Mouse (Mus musculus): Measurements from ENCODE around the gene Mrpl12.
"Not testable (repeated sequence)": the region's sequence is repeated elsewhere in the genome, so short reads cannot be mapped to it uniquely, and the experiment has no call there.

The Mrpl12 gene

DNA sequence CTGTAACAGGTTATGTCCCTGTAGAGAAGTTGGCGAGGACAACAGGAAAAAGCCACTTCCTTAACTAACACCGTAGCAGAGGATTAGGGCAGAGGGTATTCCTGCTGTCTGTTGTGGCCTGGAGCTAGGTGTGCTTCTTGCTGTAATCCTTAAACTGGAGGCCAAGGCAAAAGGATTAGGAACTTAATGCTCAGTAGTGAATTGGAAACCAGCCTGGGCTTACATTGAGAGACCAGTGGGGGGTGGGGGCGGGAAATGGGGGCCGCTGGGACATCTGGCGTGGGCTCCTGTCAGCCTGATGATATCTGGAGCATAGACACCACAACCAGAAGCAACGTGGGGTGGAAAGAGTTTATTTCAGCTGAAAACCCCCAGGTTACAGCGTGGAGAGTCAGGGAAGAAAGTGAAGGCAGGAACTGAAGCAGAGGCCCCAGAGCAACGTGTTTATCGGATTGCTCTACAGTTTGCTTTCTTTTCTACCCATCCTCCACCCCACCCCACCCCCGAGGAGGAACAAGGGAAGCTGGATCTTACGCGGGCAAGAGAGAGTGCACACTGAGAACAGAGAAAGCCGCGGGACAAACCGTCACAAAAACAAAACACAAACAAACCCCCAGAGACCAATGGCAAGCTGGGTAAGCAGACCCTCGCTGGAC, 26.1 kb downstream of the Mrpl12 start:
- no peak for DNase-seq

DNA sequence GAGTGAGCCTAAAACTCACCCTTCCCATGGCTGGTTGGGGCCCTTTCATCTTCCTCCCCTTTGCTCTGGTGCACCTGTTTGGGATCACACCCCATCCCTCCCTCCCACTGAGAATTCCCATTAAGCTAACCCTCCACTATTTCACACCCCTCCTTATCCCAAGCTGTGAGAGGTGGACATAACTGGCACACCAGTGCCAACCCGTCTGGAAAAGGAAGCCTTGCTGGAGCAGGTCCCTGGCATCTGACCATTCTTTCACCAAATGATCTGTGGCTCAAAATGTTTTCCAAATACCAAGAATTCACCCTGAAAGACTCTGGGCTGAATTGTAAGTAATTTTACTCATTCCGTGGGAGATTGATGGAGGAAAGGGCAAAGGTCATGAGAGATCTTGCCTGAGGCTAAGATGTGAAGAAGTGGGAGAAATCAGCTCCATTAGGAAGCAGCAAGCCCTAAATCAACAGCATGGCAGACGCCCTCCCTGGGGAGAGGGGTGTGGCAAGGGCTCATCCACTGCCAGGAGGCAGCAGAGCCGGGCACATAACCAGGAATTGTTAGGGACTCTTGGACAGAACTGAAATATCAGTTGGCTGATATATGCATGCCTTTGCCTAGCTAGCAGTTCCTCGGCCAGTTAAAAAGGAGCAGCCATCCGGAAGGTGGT, 28.5 kb downstream of the Mrpl12 start:
- no peak for DNase-seq

DNA sequence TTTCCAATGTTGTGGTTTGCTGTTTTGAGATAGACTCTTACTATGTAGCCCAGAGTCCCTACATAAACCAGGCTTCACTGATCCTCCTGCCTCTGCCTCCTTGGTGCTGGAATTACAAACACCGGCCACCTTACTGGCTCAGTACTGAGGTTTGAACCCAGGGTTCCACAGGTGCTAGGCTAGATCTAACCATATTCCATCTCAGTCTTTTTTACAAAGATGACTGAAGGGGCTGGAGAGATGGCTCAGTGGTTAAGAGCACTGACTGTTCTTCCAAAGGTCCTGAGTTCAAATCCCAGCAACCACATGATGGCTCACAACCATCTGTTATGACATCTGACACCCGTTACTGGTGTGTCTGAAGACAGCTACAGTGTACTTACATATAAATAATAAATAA, 29.8 kb downstream of the Mrpl12 start:
- not testable (repeated sequence) for DNase-seq

DNA sequence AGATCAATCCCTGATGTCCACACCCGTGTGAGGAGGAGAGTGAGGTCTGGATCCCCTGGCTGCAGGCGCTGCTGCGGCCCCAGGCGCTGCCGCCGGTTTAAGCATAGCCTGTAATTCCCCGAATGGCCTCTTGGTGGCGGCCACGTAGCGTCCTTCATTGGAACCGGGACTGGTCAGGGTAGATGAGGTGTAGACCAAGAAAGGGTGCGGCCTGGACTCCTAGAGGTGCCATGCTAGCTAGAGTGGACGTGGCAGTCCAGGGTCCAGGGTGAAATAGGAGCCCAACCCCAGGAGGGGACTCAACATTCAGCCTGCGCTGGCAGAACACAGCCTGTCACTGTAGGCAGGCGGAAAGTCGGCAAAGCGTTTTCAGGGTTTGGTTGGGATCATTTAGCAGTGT, 31.2 kb downstream of the Mrpl12 start:
- peak; percentile 92 for DNase-seq

DNA sequence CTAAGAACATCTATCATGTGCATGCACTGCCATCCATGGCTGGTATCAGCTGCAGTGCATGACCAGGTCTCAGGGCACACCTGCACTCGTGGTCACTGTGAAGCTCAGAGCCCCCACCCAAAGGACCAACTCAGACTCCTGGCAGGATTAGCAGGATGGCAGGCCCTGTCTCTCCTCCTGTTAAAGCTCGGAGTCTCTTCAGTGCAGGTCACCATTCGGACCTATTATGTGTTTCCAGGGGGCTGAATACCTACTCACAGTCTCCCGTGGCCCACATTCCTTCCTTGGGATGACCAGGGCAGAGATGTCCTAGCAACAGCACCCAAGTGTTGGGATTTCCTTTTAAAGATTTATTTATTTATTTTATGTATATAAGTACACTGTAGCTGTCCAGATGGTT, 32.7 kb downstream of the Mrpl12 start:
- DNase-seq = no peak

DNA sequence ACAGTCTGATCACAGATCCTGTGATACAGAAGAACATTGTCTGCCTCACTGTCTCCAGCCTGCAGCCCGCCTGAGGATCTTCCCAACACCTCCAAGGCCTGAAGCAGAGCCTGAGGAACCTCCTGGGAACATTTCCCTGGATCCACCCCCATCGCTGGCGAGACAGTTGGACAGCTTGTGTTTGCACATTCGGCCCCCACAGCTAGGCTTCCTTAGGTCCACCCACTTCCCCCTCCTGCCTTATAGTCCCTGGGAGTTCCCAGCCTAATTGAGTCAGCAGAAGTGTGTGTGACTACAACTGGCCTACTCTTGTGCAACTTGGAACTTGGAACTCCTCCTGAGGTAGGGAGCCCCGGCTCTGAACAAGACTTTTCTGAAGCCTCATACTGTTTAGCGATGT, 33.6 kb downstream of the Mrpl12 start:
- DNase-seq = peak; percentile 41

DNA sequence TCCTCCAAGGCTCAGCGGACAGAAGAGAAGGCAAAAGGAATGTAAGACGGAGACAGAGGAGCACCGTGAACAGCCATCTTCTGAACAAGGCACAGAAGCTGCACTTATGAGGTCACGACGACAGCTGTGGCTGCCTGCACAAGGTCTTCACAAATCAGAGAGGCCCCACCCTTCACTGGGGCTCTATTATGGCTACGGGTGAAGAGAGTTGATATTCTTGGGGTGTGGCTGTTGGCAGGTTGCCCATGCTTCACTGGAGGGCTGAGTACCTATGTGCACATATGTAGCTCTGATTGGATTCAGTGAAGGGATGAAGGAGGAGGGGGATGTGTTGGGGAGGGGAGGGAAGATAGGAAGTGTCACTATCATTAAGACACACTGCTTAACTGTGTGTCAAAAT, 34.1 kb downstream of the Mrpl12 start:
- DNase-seq = no peak

DNA sequence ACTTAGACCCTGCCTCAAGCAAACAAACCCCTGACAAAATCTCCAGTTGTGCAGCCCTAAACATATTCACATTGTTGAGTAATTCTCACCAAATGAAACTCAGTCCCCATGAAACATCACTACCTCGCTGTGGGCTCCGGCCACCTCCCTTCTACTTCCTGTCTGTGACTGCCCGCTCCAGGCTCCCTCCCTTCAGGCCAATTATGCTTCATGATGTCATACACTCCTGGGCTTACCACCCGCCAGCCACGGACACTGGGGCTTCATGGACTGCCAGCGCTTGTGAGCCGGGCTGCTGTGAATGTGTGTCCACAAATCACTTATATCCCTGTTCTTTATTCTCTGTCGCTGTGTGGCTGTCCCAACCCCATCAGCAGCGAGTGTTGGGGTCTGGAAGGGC, 35.3 kb downstream of the Mrpl12 start:
- DNase-seq = peak; percentile 61

DNA sequence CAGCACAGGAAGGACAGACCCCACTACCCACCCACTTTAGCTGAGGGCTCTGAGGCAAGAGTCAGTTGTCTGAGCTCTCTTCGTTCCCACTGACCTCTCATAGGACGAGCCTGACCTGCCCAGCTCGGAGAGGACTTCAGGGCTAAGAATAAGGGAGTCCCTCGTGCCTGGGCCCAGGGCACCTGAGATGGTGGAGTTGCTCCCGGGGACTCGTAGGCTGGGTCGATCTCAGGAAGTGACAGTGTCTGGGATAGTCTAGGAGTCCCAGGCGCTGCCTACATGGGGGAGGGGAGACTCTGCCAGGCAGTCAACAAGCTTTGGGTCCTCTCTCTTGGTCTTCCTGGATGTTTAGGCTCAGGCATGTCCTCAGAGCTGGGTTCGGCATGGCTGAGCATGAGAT, 36.1 kb downstream of the Mrpl12 start:
- DNase-seq = no peak

DNA sequence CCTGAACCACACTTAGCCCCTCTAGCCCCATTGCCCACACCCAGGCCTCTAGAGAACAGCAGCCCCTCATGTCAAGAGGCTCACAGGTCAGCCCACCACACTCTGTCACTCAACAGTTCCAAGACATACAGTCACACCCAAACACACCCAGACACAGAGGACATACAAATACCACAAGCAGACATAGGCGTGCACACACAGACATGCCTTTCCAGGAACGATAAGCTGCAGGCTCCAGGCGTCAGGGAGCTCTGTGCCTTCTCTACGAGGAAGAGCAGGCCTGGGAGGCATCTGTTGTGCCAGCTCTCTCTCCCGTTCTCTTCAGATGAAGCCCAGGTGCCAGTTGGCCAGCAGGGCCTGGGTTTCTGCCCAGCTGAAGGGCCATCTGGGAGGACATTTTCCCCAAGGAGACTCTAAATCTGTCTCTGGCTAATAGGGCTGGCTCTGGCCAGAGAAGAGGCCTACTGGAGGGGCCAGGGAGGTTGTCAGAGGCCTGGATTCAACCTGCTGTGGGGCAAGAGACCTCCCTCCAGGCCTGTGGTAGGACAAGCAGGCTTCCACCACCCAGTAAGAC, 36.6 kb downstream of the Mrpl12 start:
- no peak for DNase-seq

DNA sequence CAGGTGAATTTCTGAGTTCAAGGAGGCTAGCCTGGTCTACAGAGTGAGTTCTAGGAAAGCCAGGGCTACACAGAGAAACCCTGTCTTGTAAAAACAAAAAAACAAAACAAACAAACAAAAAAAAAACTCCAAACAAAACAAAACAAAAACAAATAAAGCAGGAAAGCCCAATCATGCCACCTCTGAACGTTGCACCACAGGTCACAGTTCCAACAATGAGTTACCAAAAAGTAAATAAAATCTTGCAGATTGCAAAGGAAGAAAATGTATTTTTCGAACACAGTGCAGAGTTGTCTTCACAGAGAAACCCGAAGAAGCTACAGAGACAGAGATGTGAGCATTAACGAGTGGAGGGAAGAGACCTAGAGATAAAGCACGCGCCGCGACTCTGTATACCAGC, 38.2 kb downstream of the Mrpl12 start:
- DNase-seq = no peak

DNA sequence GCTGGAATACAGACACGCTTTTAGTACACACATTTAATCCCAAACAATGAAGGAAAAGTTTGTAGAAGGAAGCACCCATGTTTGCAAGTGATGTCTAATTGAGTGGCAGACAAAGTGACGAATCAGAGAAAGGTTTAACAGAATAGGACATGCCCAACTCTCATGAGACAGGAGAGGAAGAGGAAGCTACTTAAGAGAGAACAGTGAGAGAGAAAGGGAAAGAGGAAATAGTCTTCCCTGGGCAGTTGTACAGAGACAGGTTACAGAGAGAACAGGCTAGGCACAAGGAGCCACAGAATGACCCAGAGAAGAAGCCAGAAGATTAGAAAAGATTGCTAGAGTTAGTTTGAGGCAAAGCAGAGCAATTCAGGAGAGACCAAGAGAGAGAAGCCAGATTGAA, 41.5 kb downstream of the Mrpl12 start:
- no peak for DNase-seq

DNA sequence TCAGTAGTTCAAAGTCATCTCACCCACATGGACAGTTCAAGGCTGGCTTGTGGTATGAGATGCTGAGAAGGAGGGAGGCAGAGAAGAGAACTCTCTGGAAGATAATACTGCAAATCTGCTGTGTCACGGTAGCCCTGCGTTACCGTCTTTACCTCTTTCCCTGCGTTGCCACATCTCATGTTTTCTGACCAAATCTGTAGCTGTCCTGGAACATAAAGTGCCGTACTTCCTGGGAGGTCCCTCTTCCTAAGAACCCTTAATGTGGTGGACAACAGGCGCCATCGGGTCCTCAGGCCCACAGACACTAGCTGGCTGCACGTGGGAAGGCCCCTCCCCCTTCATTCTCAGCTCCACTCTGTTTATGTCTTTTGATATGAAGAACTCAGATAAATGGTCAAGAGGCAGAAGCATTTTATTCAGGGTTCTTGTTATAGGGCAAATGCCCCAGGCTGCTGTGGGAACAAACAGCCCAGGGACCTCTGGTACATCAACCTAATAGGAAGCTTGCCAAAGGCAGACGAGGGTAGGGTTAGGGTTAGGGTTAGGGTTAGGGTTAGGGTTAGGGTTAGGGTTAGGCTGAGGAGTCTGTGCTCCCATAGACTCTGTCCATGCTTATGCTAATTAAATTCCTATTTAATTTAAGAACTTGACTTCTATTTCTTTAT, 43.4 kb downstream of the Mrpl12 start:
- DNase-seq = no peak

DNA sequence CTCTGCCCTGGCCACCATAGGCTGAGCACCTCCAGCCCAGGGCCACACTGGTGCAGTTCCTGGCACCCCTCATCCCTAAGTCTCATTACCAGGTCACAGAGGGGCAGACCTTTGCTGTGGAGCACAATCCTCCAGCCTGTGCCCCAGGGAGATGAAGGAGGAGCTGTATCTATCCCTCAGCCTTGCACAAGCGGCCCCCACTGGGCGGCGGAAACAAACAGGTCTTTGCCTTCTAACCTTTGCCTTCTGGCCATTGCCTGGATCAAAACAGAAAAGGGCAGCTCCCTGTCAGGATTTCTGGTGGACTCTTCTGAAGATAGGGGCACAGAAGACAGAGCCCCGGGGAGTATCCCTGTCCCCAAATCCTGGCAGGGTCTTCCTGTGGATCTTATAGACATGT, 44.5 kb downstream of the Mrpl12 start:
- DNase-seq = no peak

DNA sequence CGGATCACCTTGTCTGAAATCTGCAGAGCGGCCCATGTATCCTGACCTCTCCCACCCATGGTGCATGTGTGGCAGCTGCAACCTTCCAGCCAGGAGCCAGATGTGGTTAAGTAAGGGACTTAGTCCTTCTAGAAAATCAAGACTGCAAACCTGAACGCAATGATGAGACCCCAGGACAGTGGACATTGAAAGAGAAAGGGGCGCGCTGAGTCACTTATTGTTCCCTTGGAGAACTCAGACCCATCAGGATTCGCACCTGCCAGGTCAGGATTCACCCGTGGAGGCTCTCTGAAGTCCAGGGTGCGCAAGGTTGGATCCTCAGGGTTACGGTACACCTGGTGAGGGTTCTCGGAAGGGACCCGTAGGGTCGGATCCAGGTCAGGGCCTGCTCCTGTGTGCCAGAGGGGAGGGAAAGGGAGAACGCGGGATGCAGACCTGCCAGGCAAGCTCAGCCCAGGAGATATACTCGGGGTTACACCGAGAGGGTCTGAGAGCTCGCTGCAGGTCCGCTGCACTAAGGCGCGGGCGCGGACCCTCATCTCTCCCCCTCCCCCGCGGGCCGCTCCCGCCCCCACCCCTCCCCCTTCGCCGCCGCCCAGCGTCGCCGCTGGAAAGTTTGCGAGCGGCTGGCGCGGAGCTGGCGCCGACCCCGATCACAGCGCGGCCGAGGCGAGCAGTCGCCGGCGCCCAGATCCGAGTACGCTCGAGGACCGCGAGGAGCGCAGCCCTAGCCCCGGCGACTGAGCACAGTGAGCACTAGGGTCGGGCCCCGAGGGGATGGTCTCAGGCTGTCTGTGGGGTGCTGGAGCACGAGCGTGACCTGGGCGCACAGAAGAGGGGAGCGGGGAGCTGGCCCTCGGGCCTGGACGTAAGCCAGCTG, 45.9 kb downstream of the Mrpl12 start, which contains the start of gene Gcgr:
TSS of gene Gcgr (plus strand) at position 615 of the 880 bp plus-strand sequence.
- DNase-seq = peak; percentile 44

DNA sequence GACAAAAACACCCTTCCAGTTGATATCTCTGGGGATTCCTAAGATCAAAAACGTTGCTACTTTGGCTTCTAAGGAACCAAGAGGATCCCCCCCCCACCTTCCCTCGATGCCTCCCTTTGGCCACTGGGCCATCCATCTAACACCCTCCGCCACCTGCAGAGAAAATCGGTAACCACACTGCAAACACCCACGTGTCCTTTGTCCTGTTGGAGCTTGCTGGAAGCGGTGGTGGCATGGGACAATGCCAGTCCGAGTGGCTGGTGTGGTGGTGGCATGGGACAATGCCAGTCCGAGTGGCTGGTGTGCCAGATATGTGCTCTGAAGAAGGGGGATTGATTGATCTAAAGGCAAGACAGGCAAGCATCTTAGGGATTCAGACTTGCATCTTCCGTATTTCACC, 47.2 kb downstream of the Mrpl12 start:
- DNase-seq = no peak

DNA sequence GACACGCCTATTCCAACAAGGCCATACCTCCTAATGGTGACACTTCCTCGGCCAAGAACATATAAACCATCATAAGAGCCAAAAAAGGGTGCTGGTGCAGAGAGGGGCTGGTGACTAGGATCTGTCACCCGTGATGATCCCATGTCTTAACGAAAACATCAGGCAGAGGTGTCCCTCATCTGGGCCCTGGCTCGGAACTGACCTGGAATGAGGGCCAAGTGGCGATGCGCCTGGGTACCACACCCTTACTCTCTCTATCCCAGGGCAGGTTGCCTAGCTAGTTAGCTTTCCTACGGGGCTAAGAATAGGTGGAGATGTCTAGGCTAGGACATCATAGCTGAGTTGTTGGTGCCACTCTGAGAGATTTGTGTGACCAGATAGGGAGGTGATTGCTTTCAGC, 49.7 kb downstream of the Mrpl12 start:
- DNase-seq = no peak

DNA sequence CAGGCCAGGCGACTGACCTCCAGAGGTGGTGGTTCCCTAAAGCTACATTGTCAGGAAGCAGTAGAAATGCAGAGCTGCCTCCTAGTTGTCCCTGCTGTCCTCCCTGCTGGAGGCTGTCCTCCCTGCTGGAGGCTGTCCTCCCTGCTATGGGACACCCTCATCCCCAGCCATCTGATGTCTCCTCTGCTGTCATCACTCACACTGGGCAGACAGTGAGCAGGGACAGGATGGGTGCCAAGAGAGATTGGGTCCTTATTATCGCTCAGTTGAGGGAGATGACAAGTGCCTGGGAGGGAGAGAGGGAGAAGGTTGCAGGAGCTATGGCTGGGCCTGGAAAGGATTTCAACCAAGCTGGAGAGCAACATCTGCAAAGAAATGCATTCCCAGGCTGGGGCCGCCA, 50.7 kb downstream of the Mrpl12 start:
- no peak for DNase-seq

DNA sequence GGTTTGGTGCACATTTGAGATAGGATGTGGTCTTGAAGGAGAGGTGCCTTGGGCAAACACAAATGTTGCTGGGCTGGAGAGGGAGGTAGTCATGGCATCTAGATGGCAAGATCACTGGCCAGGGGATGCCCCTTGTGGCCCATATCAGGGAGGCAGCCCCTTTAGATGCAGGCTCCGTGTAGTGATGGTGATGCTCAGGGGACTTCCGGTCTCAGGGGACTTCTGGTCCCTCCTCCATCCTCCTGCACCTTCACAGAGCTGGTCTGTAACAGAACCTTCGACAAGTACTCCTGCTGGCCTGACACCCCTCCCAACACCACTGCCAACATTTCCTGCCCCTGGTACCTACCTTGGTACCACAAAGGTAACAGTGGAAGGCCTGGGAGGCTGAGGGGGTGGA, 51.4 kb downstream of the Mrpl12 start:
- no peak for DNase-seq

DNA sequence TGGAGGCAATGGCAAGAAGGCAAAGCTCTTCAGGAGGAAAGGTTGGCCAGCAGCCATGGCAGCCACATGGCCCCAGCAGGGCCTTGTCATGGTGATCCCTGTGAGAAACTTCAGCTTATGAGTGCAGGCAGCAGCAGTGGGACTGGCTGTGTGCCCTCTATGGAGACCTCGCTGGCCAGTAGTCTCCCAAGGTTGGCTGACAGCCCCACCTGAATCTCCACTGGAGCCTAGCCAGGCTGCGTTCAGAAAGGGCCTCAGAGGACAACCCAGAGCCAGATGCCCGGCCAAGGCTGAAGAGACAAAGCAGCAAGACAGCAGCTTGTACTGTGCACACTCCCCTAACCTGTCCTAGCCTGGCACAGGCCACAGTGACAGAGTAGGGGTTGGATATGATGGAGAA, 54.1 kb downstream of the Mrpl12 start:
- DNase-seq = peak; percentile 85

All from kidney, postnatal 14 days (tissue).